ENCODE assay signal across 8 mouse cellular contexts in the genomic region with DNA sequence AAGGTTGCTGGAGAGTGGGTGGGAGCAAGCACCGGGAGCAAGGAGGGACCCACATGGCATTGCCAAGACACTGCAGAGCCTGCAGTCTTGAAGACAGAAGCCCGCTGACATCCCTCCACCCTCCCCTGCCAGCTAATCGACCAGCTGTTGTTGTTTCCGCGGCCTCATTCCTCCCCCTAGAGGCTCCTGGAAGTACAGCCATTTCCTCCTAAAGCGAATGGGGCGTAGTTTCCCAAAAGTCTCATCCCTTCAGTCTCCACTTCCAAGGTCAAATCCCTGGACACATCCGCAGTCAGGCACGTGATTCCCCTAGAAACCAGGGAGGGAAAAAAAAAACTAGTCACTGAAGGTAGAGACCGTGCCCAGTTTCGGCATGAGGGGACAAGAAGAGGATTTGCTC. TPM values are rescaled to one million over a fixed set of nuclear protein-coding genes. Genes with fewer than 3 reads are reported as not detected.
DNase-seq lines count a peak whose midpoint lies in the region; ATAC-seq lines count a peak whose summit lies in the region.

No protein-coding gene starts in this region.

- H3K9ac ChIP-seq in limb, embryonic 13.5 days, result no peak overlapping the region
- H3K9ac ChIP-seq in midbrain, embryonic 16.5 days (ENCODE audit: low read depth, low read length), result peak overlapping the region; percentile 53
- peak overlapping the region; percentile 55 for H3K9ac ChIP-seq in stomach, embryonic 16.5 days (ENCODE audit: low read length)

- 9% methylated on average over 11 of the region's 11 CpGs for WGBS in limb, embryonic 13.5 days
- WGBS in midbrain, embryonic 16.5 days, result 7% methylated on average over 11 of the region's 11 CpGs
- WGBS in stomach, embryonic 16.5 days, result 6% methylated on average over 11 of the region's 11 CpGs

- H3K36me3 ChIP-seq in limb, embryonic 13.5 days, result peaks cover 21% of the 10 kb centered on the region
- no peaks in the 10 kb centered on the region for H3K36me3 ChIP-seq in midbrain, embryonic 16.5 days (ENCODE audit: control insufficient read depth, insufficient read depth, low read length)
- no peaks in the 10 kb centered on the region for H3K36me3 ChIP-seq in stomach, embryonic 16.5 days (ENCODE audit: control insufficient read depth, insufficient read depth, low read length)

- H3K4me2 ChIP-seq in limb, embryonic 13.5 days (replicated peaks), result peak overlapping the region; percentile 34; the same call in 1 of the 2 replicates
- H3K4me2 ChIP-seq in midbrain, embryonic 16.5 days (ENCODE audit: low read length), result peak overlapping the region; percentile 25; the same call in 1 of the 2 replicates
- H3K4me2 ChIP-seq in stomach, embryonic 16.5 days (ENCODE audit: low read depth, low read length), result peak overlapping the region; percentile 39; the same call in 1 of the 2 replicates

- no peak overlapping the region for H3K27ac ChIP-seq in limb, embryonic 13.5 days
- no peak overlapping the region for H3K27ac ChIP-seq in midbrain, embryonic 16.5 days (ENCODE audit: low read length)
- H3K27ac ChIP-seq in stomach, embryonic 16.5 days (ENCODE audit: low read length), result no peak overlapping the region

- H3K4me1 ChIP-seq in limb, embryonic 13.5 days, result peaks cover 11% of the 10 kb centered on the region
- no peaks in the 10 kb centered on the region for H3K4me1 ChIP-seq in midbrain, embryonic 16.5 days (ENCODE audit: control insufficient read depth, insufficient read depth, low read length)
- H3K4me1 ChIP-seq in stomach, embryonic 16.5 days (ENCODE audit: control insufficient read depth, insufficient read depth, low read length), result peaks cover 4% of the 10 kb centered on the region; the same call in 1 of the 2 replicates

- ATAC-seq in limb, embryonic 13.5 days (ENCODE audit: low FRiP score, low read depth), result peak; percentile 54
- ATAC-seq in midbrain, embryonic 16.5 days, result peak; percentile 64; the same call in 1 of the 2 replicates
- ATAC-seq in stomach, embryonic 16.5 days (ENCODE audit: insufficient read depth, low FRiP score), result peak; percentile 39; the same call in 1 of the 2 replicates

- H3K4me3 ChIP-seq in limb, embryonic 13.5 days, result no peak overlapping the region
- no peak overlapping the region for H3K4me3 ChIP-seq in midbrain, embryonic 16.5 days (ENCODE audit: low read depth, low read length)
- H3K4me3 ChIP-seq in stomach, embryonic 16.5 days (replicated peaks; ENCODE audit: low read length), result no peak overlapping the region

- no peaks in the 10 kb centered on the region for H3K27me3 ChIP-seq in limb, embryonic 13.5 days
- no peaks in the 10 kb centered on the region; the same call in 1 of the 2 replicates for H3K27me3 ChIP-seq in midbrain, embryonic 16.5 days (ENCODE audit: control insufficient read depth, insufficient read depth, low read depth, low read length)
- H3K27me3 ChIP-seq in stomach, embryonic 16.5 days (ENCODE audit: control insufficient read depth, insufficient read depth, low read length), result no peaks in the 10 kb centered on the region

- H3K9me3 ChIP-seq in limb, embryonic 13.5 days, result no peaks in the 10 kb centered on the region
- no peaks in the 10 kb centered on the region for H3K9me3 ChIP-seq in midbrain, embryonic 16.5 days (replicated peaks; ENCODE audit: control insufficient read depth, low read length, poor library complexity, severe bottlenecking)
- no peaks in the 10 kb centered on the region for H3K9me3 ChIP-seq in stomach, embryonic 16.5 days (replicated peaks; ENCODE audit: control insufficient read depth, low read length)

- peak; percentile 70 for DNase-seq in 3134 (ENCODE audit: extremely low read depth, insufficient read length, low spot score)
- DNase-seq in adrenal gland, adult 18-20 months (ENCODE audit: low spot score in 2 of 2), result peak; percentile 59 to 60
- peak; percentile 75 for DNase-seq in embryo, embryonic 9.5 days (ENCODE audit: extremely low spot score)
- peak; percentile 81 to 84 for DNase-seq in heart, adult 18-20 months
- peak; percentile 53 for DNase-seq in kidney, adult 11 months

RNA-seq across cellular contexts. Expression of gene Asb16, which starts 1.1 kb away (rescaled TPM):
- total RNA-seq in adrenal gland, adult 18-20 months (2021), result under 1 TPM; 0.30 to 0.61 TPM
- total RNA-seq in heart, adult 18-20 months (2021), result 1 to 10 TPM; 1.2 TPM
- 0.22 TPM in 2 replicates for polyA plus RNA-seq in limb, embryonic 13.5 days (2015; fragmentation: Nextera tagmentation; extraction: Ambion mirVana)
- polyA plus RNA-seq in midbrain, embryonic 16.5 days (2015; fragmentation: Nextera tagmentation; extraction: Ambion mirVana), result 0.07 and 0.10 TPM in 2 replicates
- polyA plus RNA-seq in stomach, embryonic 16.5 days (2015; fragmentation: Nextera tagmentation; extraction: Ambion mirVana), result 0.12 TPM in 1 of 2 replicates, not detected in the other

RNA-seq across cellular contexts. Expression of gene Tmub2, which starts 17.3 kb away (rescaled TPM):
- 10 to 100 TPM; 43.3 to 55.3 TPM for total RNA-seq in adrenal gland, adult 18-20 months (2021)
- 10 to 100 TPM; 24.4 to 26.7 TPM for total RNA-seq in heart, adult 18-20 months (2021)
- 52.8 and 57.3 TPM in 2 replicates for polyA plus RNA-seq in limb, embryonic 13.5 days (2015; fragmentation: Nextera tagmentation; extraction: Ambion mirVana)
- 72.8 and 78.5 TPM in 2 replicates for polyA plus RNA-seq in midbrain, embryonic 16.5 days (2015; fragmentation: Nextera tagmentation; extraction: Ambion mirVana)
- polyA plus RNA-seq in stomach, embryonic 16.5 days (2015; fragmentation: Nextera tagmentation; extraction: Ambion mirVana), result 53.0 and 53.4 TPM in 2 replicates

RNA-seq across cellular contexts. Expression of gene BC030867, which starts 18.8 kb away (rescaled TPM):
- total RNA-seq in adrenal gland, adult 18-20 months (2021), result under 1 TPM in 1 of 2 experiments, not detected in 1; 0.46 TPM
- under 1 TPM; 0.22 to 0.28 TPM for total RNA-seq in heart, adult 18-20 months (2021)
- polyA plus RNA-seq in limb, embryonic 13.5 days (2015; fragmentation: Nextera tagmentation; extraction: Ambion mirVana), result 15.8 and 16.1 TPM in 2 replicates
- 1.6 and 1.8 TPM in 2 replicates for polyA plus RNA-seq in midbrain, embryonic 16.5 days (2015; fragmentation: Nextera tagmentation; extraction: Ambion mirVana)
- polyA plus RNA-seq in stomach, embryonic 16.5 days (2015; fragmentation: Nextera tagmentation; extraction: Ambion mirVana), result 10.8 and 12.4 TPM in 2 replicates

RNA-seq across cellular contexts. Expression of gene Atxn7l3, which starts 29.0 kb away (rescaled TPM):
- total RNA-seq in adrenal gland, adult 18-20 months (2021), result 10 to 100 TPM; 44.3 to 53.4 TPM
- total RNA-seq in heart, adult 18-20 months (2021), result 10 to 100 TPM; 19.2 to 22.6 TPM
- polyA plus RNA-seq in limb, embryonic 13.5 days (2015; fragmentation: Nextera tagmentation; extraction: Ambion mirVana), result 20.7 and 21.4 TPM in 2 replicates
- 28.3 and 28.9 TPM in 2 replicates for polyA plus RNA-seq in midbrain, embryonic 16.5 days (2015; fragmentation: Nextera tagmentation; extraction: Ambion mirVana)
- polyA plus RNA-seq in stomach, embryonic 16.5 days (2015; fragmentation: Nextera tagmentation; extraction: Ambion mirVana), result 12.2 and 13.2 TPM in 2 replicates

RNA-seq across cellular contexts. Expression of gene Hdac5, which starts 37.5 kb away (rescaled TPM):
- 100 to 1,000 TPM in 1 of 2 experiments, 10 to 100 TPM in 1; 79.1 to 115 TPM for total RNA-seq in adrenal gland, adult 18-20 months (2021)
- total RNA-seq in heart, adult 18-20 months (2021), result 100 to 1,000 TPM; 115 to 117 TPM
- polyA plus RNA-seq in limb, embryonic 13.5 days (2015; fragmentation: Nextera tagmentation; extraction: Ambion mirVana), result 61.9 and 68.6 TPM in 2 replicates
- 74.4 and 76.3 TPM in 2 replicates for polyA plus RNA-seq in midbrain, embryonic 16.5 days (2015; fragmentation: Nextera tagmentation; extraction: Ambion mirVana)
- 60.6 and 67.4 TPM in 2 replicates for polyA plus RNA-seq in stomach, embryonic 16.5 days (2015; fragmentation: Nextera tagmentation; extraction: Ambion mirVana)
